Mouse (Mus musculus): Measurements from ENCODE around the gene Ccm2.

The Ccm2 gene

DNA sequence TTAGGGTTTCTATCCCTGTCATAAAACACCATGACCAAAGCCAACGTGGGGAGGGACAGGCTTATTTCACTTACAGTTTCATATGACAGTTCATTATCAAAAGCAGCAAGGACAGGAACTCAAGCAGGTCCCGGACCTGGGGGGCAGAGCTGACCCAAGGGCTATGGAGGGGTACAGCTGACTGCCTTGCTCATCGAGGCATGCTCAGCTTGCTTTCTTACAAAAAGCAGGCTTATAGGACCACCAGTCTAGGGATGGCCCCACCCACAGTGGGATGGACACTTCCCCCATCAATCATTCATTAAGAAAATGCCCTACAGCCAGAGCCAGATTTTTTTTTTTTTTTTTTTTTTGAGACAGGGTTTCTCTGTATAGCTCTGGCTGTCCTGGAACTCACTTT lies 15.9 kb upstream of the Ccm2 start:
- DNase-seq = no peak

DNA sequence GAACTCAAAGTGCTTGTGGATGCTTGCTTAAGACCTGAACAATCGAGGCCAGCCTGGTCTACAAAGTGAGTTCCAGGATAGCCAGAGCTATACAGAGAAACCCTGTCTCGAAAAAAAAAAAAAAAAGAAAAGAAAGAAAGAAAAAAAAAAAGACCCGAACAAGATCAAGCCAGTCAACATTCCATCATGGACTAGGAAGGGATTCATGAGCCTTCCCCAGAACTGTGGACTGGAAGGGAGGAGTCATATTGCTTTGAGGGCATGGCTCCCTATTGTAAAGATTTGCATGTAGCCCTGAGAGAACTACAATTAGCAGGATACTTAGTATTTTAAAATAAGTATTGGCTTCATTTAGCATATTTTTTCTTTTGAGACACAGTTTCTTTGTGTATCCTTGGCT lies 2.0 kb upstream of the Ccm2 start:
- DNase-seq = no peak

DNA sequence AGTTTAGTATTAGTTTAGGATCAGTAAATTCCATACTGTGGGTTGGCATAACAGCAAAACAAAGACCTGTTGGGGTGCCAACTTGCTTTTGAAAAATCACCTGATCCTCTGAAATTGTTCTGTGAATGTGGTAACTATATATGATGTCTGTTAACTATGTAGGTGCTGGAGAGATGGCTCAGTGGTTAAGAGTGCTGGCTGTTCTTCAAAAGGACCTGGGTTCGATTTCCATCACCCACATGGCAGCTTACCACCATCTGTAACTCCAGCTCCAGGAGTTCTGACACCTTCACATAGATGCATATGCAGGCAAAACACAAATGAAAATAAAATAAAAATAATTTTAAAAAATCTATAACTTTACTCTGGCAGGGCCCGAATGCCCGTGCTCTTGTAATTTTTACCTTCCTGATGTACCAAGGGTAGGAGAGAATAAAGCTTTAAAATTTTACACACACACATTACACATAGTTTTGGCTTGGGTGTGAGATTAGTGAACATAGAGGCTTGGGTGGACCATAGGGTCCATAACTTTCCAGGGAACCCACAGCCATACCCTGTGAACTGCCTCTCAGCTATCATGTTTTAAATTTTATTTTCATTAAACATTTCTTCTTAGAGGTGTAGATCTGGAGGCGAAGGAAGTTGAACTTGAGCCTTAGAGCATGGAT lies 1.4 kb upstream of the Ccm2 start:
- DNase-seq = no peak

DNA sequence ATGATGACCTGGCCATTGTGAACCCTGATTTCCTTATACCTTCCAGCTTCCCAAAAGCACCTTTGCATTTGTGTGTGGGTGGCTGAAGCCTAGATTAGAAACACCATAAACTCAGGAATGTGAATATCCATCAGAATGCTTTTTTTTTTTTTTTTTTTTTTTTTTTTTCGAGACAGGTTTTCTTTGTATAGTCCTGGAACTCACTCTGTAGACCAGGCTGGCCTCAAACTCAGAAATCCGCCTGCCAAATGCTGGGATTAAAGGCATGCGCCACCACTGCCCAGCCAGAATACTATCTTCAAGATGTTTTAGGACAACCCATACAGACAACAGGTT lies 862 bp upstream of the Ccm2 start:
- DNase-seq = no peak

DNA sequence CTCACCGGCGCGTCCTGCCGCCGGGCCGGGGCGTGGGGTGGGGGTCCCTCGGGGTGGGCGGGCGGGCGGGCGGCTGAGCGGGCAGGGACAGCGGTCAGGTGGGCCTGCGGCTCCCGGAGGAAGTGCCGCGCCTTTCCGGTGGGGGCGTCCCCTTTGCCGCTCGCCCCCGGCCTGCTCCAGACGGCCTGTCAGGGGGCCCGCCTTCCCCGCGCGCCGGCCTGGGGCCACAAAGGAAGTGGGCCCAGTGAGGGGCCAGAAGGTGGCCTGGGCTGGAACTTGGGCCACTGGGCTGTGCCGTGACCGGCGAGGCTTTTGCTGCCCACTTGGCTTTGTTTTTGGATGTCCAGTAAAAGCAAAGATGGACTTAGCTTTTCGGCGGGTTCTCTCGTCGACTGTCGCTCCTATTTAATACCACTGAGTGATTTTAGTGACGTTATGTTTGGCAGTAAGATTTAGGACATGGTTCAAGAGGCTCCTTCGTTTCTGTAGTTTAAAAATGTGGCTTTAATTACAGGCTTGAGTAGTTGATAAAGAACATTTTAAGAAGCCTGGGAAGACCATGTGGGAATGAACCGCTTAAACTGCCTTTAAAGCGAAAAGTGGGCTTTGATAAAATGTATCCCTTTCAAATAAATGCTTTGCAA lies 472 bp downstream of the Ccm2 start:
- peak; percentile 60 to 68 for DNase-seq

DNA sequence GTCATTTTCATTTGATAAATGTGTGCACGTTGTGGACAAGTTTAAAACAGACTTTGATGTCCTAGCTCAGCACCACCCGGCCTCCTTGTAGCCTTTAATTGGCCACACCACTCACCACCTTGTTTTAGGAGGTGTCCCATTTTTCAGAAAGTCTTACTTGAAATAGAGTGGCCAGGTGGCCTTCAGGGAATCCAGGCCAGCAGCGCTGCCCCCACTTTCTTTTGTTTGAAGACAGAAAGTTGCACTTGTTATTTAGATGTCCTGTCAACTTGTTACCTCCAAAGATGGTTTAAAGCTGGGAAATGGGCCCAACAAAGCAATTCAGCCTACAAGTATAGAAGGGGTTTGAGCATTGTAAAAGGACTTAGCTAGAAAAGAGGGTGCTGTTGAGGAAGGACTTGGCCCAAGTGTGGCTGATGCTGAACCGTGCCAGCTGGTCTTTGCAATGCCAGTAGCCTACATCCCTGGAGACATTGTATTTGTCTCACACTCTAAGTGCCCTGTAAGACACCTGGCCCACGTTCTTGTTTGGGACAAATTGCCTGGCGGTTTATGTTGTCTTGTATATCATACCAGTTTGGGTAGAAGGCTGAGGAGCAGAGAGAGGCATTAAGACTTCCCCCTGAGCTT lies 1.1 kb downstream of the Ccm2 start:
- no peak for DNase-seq

DNA sequence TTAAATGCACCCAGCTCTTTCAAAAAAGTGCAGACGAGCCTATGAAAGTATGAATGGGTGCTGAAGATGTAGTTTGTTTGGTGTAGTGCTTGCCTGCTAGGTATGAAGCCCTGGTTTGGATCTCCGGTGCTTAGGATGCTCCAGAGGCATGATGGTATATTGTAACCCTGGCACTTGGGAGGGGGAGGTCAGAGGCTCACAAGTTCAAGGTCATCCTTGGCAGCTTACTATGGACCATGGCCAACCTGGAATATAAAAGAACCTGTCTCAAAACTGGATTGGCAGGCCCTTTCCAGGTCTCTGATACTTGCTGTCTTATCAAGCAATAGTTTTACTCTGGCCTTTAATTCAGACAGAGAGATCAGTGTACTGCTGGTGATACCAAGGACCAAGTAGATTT lies 3.1 kb downstream of the Ccm2 start:
- DNase-seq = no peak

DNA sequence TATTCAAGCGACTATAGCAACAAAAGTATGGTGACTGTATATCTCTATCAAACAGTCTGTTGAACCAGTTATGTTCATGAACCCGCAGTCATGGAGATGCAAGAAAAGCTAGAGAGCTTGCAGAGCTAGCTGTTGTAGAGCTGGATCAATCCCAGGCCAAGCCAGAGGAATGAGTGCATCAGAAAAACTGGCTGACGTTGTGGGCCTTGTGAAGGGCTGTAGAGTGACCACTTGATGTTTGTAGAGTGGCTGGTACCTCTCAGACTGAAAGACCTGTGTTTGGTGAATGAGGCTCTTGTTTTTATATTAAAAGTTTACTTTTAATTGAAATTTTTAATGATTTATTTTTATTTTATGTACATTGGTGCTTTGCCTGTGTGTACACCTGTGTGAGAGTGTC lies 3.5 kb downstream of the Ccm2 start:
- DNase-seq = no peak

DNA sequence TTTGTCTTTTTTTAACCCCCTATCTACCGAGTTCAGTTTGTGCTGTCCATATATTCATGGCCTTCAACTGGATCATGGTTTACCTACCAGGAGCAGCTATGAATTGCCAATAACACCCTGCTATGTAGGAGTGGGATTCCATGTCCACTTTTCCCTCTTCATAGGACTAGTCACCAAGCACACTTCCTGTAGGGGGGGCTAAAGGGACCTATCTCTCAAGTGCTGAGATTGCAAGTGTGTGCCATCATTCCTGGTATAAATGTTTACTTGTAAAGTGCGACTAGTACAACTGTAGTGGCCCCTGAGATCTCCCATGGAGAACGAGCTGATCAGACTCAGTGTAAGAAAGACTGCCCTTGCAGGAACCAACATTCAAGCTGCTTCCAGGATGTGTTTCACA lies 11.5 kb downstream of the Ccm2 start:
- no peak for DNase-seq

DNA sequence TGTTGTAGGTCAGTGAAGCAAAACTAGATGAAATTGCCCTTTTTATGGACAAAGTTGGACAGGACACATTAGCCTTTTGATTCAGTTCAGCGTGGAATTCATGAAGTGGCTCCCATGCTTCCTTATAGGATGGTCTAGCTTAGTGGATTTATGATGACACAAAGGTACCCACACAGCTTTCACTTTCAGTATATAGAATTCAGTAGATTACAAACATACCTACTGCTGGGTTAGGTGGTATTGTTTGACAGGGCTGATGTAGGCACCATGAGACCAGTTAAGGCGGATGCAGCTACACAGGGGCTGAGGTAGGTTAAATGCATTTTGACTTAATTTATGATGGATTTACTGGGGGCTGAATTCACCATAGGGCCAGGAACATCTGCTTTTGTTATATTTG lies 13.3 kb downstream of the Ccm2 start:
- DNase-seq = no peak

DNA sequence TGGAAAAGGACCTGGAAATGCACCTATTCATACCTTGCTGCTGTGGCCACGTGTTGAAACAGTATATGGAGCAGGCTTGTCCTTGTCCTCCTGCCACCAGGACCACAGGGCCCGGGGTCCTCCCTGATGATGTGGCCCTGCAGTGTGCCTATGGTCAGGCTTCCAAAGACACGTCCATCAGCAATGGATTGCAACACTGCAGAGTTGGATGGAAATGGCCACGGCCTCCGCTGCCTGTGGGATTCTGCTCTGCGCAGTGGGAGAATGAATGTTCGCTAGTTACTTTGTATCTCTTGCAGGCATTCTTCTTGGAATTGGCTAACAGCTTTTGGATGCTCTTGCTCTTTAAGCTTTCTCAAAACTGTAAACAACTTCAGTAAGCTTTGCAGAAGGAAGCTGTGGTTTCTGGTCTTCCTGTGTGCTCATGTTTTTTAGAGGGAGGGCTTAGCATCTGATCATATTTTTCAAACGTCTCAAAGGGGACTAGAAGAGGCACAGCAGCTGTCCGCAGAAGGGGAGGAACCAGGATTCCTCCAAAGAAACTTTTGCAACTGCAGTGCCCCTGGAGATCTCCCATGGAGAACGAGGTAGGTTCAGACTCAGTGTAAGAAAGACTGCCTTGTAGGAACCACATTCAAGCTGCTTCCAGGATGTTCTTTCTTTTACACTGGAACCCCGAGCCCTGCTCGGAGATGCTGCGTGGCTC lies 14.1 kb downstream of the Ccm2 start:
- DNase-seq = no peak

DNA sequence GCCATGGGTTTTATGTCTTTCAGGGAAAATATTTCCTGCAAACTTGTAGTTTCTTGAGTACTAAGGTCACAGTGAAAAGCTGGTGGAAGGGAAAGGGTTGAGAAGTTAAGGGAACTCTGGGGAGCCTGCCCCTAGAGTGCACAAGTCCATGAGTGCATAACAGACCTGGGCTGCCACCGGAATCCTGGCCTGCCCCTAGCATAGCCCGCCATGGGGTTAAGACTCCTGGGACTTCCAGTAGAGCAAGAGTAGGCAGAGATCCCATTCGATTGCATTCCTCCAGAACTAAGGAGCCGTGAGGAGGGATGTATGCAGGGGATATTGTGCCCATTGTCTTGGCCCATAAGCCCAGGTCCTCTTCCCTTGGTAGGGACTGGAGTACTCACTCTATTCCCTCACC lies 14.8 kb downstream of the Ccm2 start:
- no peak for DNase-seq

DNA sequence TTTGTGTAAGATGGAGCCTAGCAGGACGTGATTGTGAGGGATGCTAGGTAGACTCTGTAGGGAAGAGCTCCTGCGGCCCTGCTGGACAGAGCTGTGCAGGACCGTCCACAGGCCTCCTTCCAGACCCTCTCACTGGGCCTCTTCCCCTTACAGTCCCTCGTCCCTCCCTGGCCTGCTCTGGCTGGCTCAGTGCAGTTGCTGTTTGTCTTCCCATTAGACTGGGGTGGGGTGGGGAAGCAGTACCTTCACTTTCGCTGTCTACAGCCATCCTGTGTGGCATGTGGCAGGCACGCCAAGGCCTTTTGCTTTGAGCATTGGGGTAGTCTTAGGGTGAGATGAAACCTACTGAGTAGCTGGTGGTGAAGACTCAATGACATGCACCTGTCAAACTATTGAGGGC lies 15.7 kb downstream of the Ccm2 start:
- DNase-seq = no peak

DNA sequence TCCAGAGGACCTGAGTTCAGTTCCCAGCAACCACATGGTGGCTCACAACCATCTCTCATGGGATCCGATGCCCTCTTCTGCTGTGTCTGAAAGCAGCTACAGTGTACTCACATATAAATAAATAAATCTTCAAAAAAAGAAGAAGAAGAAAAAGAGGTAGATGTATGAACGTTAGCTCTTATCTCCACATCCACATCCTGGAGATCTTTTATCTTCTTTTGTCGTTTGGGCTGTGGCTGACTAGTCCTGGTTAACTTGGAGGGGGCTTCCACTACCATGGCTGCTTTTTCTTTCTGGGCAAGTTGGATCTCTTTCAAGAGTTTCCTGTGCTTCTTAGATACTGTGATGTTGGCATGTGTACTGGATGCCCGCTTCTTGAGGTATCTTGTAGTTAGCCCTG lies 16.5 kb downstream of the Ccm2 start:
- no peak for DNase-seq

DNA sequence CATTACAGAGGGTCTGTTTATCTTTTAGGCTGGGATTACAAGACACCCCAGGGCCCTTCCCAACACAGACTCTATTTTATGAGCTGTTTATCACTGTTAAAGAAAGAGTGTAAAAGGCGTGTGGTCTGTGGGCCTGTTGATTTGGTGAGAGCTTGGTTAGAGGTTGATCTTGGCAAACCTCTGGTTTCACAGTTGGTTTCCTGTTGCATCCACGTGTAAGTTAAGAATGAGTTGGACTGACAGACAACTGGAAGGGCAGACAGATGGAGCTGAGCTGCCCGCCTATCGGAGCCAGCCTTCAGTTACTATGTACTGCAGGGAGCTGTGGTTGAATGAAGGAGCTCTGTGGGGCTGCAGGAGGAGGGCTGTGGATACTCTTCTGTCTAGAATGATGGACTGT lies 19.8 kb downstream of the Ccm2 start:
- DNase-seq = no peak

DNA sequence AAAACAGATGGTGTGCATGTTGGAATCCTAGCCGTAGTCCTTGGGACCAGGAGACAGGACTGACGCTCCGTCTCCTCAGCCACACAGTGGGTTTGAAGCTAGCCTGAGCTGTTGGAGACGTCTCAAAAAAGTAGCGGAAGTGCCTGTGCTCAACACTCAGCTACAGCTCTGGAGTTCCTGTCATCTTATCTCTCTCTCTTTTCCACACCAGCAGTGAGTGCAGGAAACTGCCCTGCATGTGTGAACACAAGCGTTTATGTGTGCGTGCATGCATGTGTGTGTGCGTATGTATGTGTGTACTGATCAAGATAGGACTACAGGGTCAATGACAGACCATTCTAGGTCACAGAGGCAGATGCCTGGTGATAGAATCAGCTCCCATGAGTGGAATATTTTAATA lies 21.3 kb downstream of the Ccm2 start:
- DNase-seq = no peak

DNA sequence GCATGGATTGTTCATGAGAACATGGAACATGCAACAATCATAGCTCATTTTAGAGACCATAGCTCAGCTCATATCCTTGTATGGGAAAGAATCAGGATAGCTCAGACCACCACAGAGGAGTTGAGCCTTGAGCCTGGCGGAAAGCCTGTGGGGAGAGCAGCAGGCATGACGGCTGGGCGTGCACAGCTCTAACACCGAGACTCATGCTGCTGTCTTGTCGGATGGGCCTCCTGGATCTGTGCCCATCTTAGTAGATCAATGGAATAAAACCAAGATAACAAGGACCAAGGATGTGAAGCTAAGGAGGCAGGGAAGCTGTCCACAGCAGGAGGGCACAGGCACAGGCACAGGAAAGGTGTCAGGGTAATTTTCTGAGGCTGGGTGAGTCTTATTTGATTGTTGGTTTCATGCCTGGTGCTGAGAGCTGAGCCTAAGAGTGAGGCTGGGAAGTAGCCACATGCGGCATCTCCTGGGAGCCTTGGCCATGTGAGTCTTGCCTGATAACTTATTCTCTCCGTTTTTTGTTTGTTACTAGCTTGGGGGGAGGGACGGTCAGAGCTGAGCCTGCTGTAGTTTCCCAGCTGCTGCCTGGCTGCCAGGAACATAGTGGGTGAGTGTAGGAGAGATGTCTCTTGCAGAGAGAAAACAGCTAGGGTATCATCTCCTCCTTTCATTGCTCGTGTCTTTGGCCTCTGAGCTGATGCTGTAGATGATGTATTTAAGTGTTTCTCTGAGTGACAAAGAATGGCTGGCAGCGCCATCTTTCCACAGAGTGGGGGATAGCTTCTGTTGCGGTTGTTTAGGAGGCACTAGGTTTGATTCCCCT lies 22.1 kb downstream of the Ccm2 start:
- peak; percentile 62 to 69 for DNase-seq

DNA sequence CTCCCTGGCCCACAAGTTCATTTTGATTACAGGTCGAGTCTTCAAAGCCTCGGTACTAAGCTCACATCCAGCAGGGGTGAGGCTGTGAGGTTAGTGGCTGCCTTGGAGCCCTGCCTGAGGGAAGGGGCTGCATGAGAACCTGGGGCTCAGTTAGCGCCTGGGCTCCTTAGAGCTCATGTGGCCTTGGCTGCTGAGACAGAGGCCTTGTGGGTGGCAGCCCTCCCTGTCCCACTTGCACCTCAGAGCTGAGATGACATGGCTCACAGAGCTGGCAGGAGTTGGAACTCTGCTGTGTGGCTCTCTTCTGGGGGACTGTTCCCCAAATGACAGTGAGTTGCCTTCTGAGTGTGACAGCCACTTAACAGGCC lies 22.7 kb downstream of the Ccm2 start:
- DNase-seq = no peak

DNA sequence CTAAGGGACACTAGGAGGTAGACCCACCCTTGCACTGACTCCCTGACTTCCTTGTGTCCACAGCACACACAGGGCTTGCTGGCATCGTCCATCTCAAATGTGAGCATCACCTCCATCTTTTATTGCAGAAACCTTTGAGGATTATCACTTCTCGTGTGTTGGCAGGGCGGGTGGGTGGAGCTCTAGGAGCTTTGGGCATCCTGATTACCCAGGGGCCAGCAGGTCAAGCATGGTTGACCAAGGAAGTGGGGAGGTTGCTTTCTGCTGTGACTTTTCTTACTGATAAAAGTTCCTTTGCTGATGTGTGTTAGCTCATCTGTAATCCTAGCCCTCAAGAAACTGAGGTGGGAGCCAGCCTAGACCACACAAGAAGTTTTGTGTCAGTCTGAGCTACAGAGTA lies 29.5 kb downstream of the Ccm2 start:
- DNase-seq = no peak

DNA sequence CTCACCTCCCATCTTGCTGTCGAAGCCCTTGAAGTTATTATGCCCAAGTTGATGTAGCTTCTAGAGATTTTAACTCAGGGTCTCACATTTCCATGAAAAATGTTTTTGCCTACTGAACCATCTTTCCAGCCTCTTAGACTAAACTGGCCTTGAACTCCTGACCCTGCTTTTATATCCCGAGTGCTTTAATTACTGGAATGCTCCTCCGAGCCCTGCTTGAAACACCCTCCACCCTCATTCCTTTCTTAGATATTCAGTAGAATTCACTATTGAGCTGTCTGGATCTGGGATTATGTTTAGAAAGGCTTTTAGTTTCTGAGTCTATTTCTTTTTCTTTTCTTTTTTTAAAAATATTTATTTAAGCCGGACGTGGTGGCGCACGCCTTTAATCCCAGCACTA lies 32.7 kb downstream of the Ccm2 start:
- no peak for DNase-seq

DNA sequence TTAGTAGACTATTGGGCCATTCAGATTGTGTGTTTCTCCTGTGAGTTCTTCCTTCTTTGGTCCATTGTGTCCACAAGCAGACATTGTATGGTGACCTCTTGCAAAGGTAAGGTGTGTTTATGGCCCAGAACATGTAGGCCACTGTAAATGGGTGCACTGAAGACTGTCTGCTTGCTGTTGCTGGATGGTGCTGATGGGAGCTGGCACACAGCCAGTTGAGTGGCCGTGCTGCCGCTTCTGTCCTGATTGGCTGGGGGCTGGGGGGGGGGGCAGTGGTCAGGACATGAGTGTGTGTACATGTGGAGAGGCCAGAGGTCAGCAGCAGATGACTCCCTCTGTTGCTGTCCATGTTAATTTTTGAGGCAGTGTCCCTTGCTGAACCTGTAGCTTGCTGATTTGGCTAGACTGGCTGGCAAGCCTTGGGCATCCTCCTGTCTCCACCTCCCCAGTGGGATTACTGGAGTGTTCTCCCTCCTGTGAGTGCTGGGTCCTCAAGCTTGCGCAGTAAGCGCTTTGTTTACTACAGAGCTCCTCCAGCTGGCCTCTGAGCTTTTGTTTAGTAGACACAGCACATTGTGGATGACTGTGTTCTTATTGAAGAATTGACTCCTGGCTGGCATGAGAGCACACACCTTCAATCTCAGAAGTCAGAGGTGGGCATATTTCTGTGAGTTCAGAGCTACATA lies 33.5 kb downstream of the Ccm2 start:
- DNase-seq = no peak

DNA sequence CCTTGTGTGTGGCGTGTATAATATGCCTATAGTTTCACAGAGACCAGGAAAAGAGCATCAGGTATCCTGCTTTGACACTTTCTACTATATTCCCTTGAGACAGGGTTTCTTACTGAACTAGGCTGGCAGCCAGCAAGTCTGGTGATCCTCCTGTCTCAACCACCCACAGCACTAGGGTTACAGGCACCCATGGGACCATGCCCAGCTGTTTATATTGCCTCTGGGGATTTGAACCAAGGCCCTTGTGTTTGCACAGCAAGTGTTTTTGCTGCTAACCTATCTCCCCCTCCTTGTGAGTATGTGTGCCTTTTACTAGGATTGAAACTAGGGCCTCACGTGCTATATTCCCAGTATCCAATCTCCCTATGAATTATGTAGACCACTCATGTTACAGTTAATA lies 34.9 kb downstream of the Ccm2 start:
- no peak for DNase-seq

DNA sequence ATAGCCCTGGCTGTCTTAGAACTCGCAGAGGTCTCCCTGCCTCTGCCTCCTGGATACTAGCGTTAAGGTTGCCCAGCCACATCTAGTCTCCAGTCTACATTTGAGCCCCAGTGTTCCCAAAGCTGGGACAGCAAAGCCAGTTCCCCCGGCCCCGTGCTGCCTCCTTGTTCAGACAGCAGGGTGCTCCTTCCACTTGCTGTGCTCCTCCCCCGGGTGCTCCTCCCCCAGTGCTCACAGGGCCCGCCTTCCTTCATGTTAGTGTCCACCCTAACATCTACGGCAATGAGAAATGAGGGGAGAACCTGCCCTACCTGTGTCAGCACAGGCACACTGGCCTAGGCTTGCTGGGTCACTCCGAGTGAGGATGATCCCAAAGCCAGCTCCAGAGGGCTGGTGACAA lies 39.1 kb downstream of the Ccm2 start:
- no peak for DNase-seq
